Mouse (Mus musculus) lung, postnatal 0 days (tissue): ENCODE measurements around the gene Dazap1.

ENCODE experiments used
- CTCF ChIP-seq: IDR thresholded peaks from 2 replicates; pipeline ENCODE4 v1.5.1; 2016; ENCODE audit warnings: antibody characterized with exemption, mild to moderate bottlenecking
- EP300 ChIP-seq: IDR thresholded peaks from 2 replicates; pipeline ENCODE4 v1.6.1; 2016; ENCODE audit warnings: antibody characterized with exemption, mild to moderate bottlenecking, control low read depth

DNA sequence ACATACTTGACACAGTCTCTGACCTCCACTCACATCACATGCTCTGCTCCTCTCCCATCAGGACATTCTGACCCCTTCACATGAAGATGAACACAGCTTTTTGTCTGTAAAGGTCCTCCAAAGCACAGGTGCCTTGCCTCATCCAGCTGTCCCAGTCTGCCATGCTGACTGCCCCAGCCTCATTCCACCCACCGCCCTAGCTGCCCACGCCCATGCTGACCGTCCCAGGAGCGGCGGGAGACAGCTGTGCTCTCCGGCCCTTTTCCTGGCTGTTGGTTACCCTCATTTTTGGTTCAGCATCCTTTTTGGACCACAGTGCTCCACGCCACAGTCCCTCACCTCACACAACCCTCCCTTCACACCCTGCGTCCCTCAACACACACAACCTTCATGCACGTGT lies 17.1 kb downstream of the Dazap1 start:
- TF ChIP-seq CTCF: no peak
- TF ChIP-seq EP300: no peak
